Mouse (Mus musculus): Measurements from ENCODE around the gene Caskin1.

- no peak for TF ChIP-seq CTCF (IDR thresholded peaks at IDR 0.05; ENCODE audit: low read depth, low read length)
- TF ChIP-seq TAL1 (conservative IDR thresholded peaks at IDR 0.05; ENCODE audit: low read depth, low read length) = no peak
- no peak for TF ChIP-seq GATA1 (IDR thresholded peaks at IDR 0.05; ENCODE audit: borderline replicate concordance, low read length)
These were observed 19.0 kb upstream of the Caskin1 start for GRCm38 (mm10) chr17:24469336-24469909.
